Mouse (Mus musculus): ENCODE data around the gene Sez6l.

- TF ChIP-seq POLR2A (IDR thresholded peaks at IDR 0.05; ENCODE audit: insufficient read depth, low read depth, low read length), result no peak
- TF ChIP-seq EP300 (IDR thresholded peaks at IDR 0.05; ENCODE audit: insufficient read depth, low read depth, low read length), result no peak
- no peak for TF ChIP-seq CTCF (IDR thresholded peaks at IDR 0.05)
These were observed 138.4 kb downstream of the Sez6l start for GRCm38 (mm10) chr5:112438535-112438934.
